Mouse (Mus musculus): Measurements from ENCODE around the gene Pbld1. TPM values are rescaled to one million over a fixed set of nuclear protein-coding genes. Genes with fewer than 3 reads are reported as not detected.

Gene Pbld1
- total and polyA plus RNA-seq, 3 experiments, result 0.47 to 0.50 TPM; not detected in 1

GRCm38 (mm10) chr10:63023749-63024579 lies 36.0 kb upstream of the Pbld1 start, which contains the start of the genes Hnrnph3 and Pbld2 (continued):
- peak; percentile 88 for TF ChIP-seq NELFE (IDR thresholded peaks at IDR 0.05; ENCODE audit: low read depth, low read length)
- 0 out of 2 replicates have a peak, but pooled peaks have one; percentile 33 for TF ChIP-seq E2F4 (IDR thresholded peaks at IDR 0.05; ENCODE audit: borderline replicate concordance, low read depth, low read length)
- peak; percentile 86 for TF ChIP-seq NRF1 (IDR thresholded peaks at IDR 0.05; ENCODE audit: insufficient read depth, low read depth, low read length, poor library complexity, severe bottlenecking)
- no peak for TF ChIP-seq TAL1 (IDR thresholded peaks at IDR 0.05; ENCODE audit: low read length)
- peak; percentile 99 for TF ChIP-seq MXI1 (IDR thresholded peaks at IDR 0.05; ENCODE audit: low read depth, low read length)
- TF ChIP-seq GATA1 (IDR thresholded peaks at IDR 0.05; ENCODE audit: low read depth, low read length), result peak; percentile 54; the same call in 1 of the 2 replicates
- no peak for TF ChIP-seq ZNF384 (IDR thresholded peaks at IDR 0.05; ENCODE audit: low read depth, low read length)
- peak; percentile 31; the same call in 1 of the 2 replicates for TF ChIP-seq ELF1 (IDR thresholded peaks at IDR 0.05; ENCODE audit: low read depth, low read length)
- 0 out of 2 replicates have a peak, but pooled peaks have one; percentile 61 for TF ChIP-seq POLR2AphosphoS5 (IDR thresholded peaks at IDR 0.05; ENCODE audit: borderline replicate concordance, low read depth, low read length)
- no peak for TF ChIP-seq RAD21 (IDR thresholded peaks at IDR 0.05; ENCODE audit: low read depth, low read length)
- TF ChIP-seq TCF12 (IDR thresholded peaks at IDR 0.05; ENCODE audit: low read depth, low read length), result peak; percentile 97
- peak; percentile 95 for TF ChIP-seq MAZ (IDR thresholded peaks at IDR 0.05; ENCODE audit: low read depth, low read length)
- no peak for TF ChIP-seq RCOR1 (IDR thresholded peaks at IDR 0.05; ENCODE audit: low read depth, low read length)
- TF ChIP-seq ZKSCAN1 (IDR thresholded peaks at IDR 0.05; ENCODE audit: low read depth, low read length), result no peak
- TF ChIP-seq UBTF (IDR thresholded peaks at IDR 0.05; ENCODE audit: borderline replicate concordance, insufficient read depth, low read depth, low read length), result peak; percentile 97
- peak; percentile 59 for TF ChIP-seq BHLHE40 (IDR thresholded peaks at IDR 0.05; ENCODE audit: borderline replicate concordance, low read depth, low read length)
- TF ChIP-seq HCFC1 (IDR thresholded peaks at IDR 0.05; ENCODE audit: low read depth, low read length), result peak; percentile 81
- TF ChIP-seq SMC3 (IDR thresholded peaks at IDR 0.05; ENCODE audit: low read depth, low read length), result no peak
- no peak for TF ChIP-seq CTCF (IDR thresholded peaks at IDR 0.05 in 2 of 3, conservative IDR thresholded peaks at IDR 0.05 in 1 of 3; ENCODE audit: control insufficient read depth in 1 of 3, insufficient read depth in 1 of 3, low read depth in 2 of 3, low read length in 3 of 3, poor library complexity in 1 of 3, severe bottlenecking in 1 of 3)
- TF ChIP-seq ETS1 (IDR thresholded peaks at IDR 0.05; ENCODE audit: low read depth, low read length), result peak; percentile 41; the same call in 1 of the 2 replicates
- peak in 1 of 2 experiments; percentile 34; a peak in 2 of 4 replicates for TF ChIP-seq EP300 (IDR thresholded peaks at IDR 0.05; ENCODE audit: low read depth in 1 of 2, low read length in 2 of 2)
- TF ChIP-seq MYC (IDR thresholded peaks at IDR 0.05; ENCODE audit: low read depth, low read length), result peak; percentile 96
- peak; percentile 92 for TF ChIP-seq SIN3A (IDR thresholded peaks at IDR 0.05; ENCODE audit: low read length)
- no peak for TF ChIP-seq GABPA (IDR thresholded peaks at IDR 0.05; ENCODE audit: low read depth, low read length)
- TF ChIP-seq MAX (IDR thresholded peaks at IDR 0.05; ENCODE audit: low read length), result peak; percentile 98
